Mouse (Mus musculus) olfactory bulb, adult 2 months (tissue): ENCODE measurements at regions not wholly inside any gene's neighbourhood (a gene's known extent, or its start where the extent isn't known, plus 50 kb on each side); places are given as distances from the start of the nearest gene placed in this dataset.

ENCODE experiments used
- CTCF ChIP-seq: fragments of 200-500 bp; IDR thresholded peaks from 2 replicates; pipeline ENCODE4 v1.5.1; 2012; ENCODE audit warnings: low read depth, mild to moderate bottlenecking, low read length, moderate library complexity; ENCODE audit not compliant: insufficient read depth
- POLR2A ChIP-seq: fragments of 200-500 bp; IDR thresholded peaks from 2 replicates; pipeline ENCODE4 v1.6.1; 2012; ENCODE audit warnings: mild to moderate bottlenecking, low read depth, low read length, moderate library complexity; ENCODE audit not compliant: insufficient read depth

DNA sequence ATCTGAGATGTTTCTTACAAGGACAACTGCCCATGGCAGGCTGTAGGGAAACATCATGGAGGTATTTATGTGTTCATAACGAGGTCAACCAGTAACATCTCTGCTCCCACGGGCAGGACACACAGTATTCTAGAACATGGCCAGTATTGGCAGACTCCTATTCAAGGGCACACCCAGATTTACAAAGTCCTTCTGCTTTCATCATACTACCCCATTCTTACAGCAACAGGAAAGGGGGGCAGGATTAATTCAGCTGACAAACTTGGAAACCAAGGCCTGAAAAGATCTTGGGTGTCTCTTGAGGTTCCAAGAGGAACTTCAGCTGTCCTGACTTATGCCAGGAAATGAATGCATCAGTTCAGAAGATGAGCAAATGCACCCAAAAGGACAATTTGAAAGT lies 240.4 kb upstream of the Maf start:
- TF ChIP-seq POLR2A = no peak
- no peak for TF ChIP-seq CTCF
